Mouse (Mus musculus) cortical plate, adult 2 months (tissue): ENCODE results near the gene Myo16.

ENCODE experiments used
- CTCF ChIP-seq: fragments of 200-500 bp; IDR thresholded peaks from 2 replicates; pipeline ENCODE4 v1.5.1; 2011; ENCODE audit warnings: mild to moderate bottlenecking, control low read depth, low read length; ENCODE audit not compliant: insufficient read depth; ENCODE audit errors: extremely low read depth
- POLR2A ChIP-seq: fragments of 200-500 bp; IDR thresholded peaks from 2 replicates; pipeline ENCODE4 v1.6.1; 2011; ENCODE audit warnings: mild to moderate bottlenecking, low read length, control low read depth; ENCODE audit not compliant: insufficient read depth; ENCODE audit errors: extremely low read depth

- TF ChIP-seq POLR2A: no peak
- peak; percentile 92 for TF ChIP-seq CTCF
These were observed 261.0 kb downstream of the Myo16 start for GRCm38 (mm10) chr8:10414684-10415212.
